Mouse (Mus musculus) B cell, adult (primary cell): Measurements from ENCODE around the gene Mmp21. TPM values are rescaled to one million over a fixed set of nuclear protein-coding genes. Genes with fewer than 3 reads are reported as not detected.

ENCODE experiments used
- total RNA-seq: library from RNA; stranded (reverse); gene quantifications from 4 replicates; pipeline ENCODE4 v1.2.4, GENCODE M21; 2023; ENCODE audit not compliant: inconsistent age

The Mmp21 gene
- not detected in 4 replicates for total RNA-seq

DNA sequence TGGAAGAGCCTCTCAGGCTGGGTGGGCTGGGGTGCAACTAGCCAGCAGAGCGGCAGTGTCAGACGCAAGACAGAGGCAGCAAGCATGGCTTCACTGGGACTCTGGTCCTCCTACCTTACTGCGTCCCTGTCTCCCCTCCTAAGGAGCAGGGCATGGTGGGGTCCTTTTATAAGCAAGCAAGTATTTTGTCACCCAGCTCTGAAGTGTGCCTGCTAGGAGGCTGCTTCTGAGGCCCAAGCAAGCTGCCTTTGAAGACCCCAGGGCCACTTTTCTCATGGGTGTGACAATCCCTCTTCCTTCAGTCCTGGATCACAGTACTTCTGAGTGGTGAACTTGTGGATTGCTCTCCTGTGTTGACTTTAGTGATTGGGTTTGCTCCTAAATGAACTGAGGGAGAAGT is at the start of gene Mmp21:
Gene Mmp21 (minus strand): TSS at position 101 of the 400 bp plus-strand sequence.

DNA sequence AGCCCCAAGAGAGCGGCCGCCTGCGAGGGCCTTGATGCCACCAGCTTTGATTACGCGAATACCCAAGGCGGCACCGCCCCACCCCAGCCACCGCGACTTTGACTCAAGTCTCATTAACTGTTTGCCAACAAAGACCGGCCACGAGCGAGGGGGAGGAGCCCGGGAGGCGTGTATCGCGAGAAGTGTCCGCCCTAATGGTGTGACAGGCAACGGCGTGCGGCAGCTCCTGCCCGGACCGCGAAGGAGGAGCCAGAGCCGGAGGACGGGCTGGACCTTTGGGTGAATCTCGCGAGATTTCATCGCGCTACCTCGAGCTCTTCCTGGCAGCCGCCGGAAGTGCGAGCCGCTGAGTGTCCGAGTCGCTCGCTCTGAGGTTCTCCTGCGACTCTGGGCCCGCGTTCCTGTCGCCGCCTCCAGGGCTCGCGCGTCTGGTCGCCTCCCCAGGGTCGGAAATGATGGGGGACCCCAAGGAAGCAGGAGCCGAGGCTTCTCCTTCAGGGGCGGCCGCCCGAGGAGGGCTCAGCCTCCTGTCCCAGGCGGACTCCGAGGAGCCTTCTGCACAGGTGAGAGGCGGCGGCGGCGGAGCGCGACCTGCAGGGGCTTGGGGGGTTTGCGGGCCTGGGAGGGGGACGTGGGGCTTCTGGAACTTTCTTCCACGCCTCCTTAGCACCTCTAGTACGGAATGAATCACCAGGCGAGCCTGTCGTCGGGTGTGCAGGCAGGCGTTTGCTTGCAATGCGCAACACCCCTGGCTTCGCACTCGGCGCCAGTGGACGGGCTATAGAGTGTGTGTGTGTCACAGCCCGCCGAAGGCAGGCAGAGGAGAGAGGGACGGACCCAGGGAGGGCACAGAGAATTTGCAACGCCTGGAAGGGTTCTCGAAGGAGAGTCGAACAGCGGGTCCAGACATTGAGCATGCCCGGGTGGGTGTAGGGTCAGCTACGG is 42.2 kb downstream of the Mmp21 start, which contains the start of gene Edrf1:
Gene Edrf1 (plus strand): TSS at position 183 of the 945 bp plus-strand sequence.

Other genes with a start within 250 kb of the Mmp21 start
- not detected in 4 replicates for gene Tex36, start 77.9 kb downstream of the Mmp21 start, total RNA-seq
- gene Edrf1, start 42.5 kb downstream of the Mmp21 start, total RNA-seq = 45.8 to 58.7 TPM (median 52.3 TPM) in 4 replicates
- gene Bccip, start 29.3 kb upstream of the Mmp21 start, total RNA-seq = 62.1 to 71.0 TPM (median 66.5 TPM) in 4 replicates
- gene Uros, start 30.0 kb upstream of the Mmp21 start, total RNA-seq = 10.1 to 15.5 TPM (median 13.2 TPM) in 4 replicates
- not detected in 4 replicates for gene Fank1, start 96.8 kb upstream of the Mmp21 start, total RNA-seq
- gene Dhx32, start 102.7 kb upstream of the Mmp21 start, total RNA-seq = 16.1 to 20.5 TPM (median 19.1 TPM) in 4 replicates